Mouse (Mus musculus) heart, adult 11 months (tissue): ENCODE results near the gene Col24a1.
A peak's percentile ranks its signal among the peaks of the same experiment; 100 is the strongest.

ENCODE experiments used
- DNase-seq: peaks from one replicate; pipeline ENCODE4 v3.0.0; 2022

Col24a1 gene

DNA sequence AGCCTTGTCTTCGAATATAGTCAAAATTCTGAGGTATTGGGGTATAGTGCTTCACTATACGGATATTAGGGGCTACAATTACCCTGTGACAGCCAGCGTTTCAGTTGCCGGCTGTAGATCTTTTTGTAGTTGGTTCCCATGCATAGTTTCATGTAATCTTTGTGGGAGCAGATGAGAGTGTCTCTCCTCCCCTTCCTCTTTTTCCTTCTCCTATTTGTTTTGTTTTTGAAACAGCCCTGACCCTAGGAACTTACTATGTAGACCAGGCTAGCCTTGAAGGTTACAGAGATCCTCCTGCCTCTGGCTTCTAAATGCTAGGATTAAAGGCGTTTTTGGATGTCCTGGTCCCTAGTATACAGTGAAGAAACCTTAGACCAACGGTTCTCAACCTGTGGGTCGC lies 283.1 kb downstream of the Col24a1 start:
- DNase-seq = peak; percentile 18

DNA sequence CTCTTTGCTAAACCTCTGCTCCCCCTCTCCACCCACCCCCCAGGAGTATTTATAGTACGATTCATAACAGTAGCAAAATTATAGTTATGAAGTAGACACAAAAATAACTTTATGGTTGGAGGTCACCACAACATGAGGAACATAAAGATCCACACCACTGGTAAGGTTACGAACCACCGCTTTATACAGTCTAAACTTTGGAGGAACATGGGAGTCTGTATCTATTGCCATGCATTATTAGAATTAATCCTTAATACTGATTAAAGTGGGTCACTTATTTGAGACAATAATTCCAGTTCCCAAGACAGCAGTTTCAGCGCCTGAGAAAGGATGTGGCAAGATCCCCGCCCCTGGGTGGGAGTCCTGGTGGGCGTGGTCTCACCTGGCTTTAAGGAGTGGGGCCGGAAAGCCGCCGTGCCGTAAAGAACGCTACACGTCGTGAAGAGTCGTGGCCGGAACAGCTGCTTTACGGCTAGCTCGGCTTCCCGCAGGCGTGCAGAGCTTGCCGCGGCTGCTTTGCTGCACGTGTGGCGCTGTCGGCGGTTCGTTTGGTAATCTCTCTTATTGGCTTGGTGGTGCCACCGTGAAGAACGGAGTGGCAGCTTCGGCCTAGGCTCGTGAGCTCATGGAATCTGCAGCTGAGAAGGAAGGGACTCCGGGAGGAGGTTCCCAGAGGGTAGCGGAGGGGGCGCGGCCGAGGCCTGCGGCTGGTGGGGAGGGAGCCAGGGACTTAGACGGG lies 283.6 kb downstream of the Col24a1 start, which contains the start of gene Znhit6:
TSS of gene Znhit6 (plus strand) at position 463 of the 739 bp plus-strand sequence.
- peak; percentile 99 for DNase-seq

DNA sequence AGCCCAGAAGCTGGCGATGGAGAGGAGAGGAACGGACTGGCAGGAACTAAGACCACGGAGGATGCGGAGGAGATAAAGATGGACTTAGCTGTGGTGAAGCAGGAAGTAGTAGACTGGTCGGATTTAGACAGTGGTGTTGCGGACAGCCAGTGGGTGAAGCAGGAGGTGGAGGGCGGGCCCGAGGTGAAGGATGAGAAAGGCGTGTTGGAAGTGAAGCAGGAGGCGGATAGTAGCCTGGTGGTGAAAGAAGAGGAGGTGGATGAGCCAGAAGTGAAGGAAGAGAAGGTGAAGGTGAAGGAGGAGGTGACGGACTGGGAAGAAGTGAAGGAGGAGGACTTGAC lies 284.2 kb downstream of the Col24a1 start:
- no peak for DNase-seq

DNA sequence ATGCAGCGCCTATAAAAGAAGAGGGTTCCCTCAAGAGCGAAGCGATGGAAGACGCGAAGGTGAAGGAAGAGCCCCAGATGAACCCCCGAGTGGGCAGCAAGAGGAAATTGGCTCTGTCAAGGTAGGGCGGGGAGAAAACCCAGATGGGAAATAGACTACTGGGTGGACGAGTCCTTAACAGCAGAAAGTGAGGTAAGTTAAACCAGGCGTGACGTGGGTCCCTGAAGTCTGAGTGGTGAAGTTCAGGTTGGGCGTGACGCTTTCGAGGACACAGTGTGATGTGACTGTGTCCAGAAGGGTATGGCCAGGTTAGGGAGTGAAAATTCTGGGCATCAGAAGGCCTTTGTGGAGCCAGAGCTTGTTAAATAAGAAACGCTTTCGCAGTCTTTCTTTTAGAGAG lies 284.6 kb downstream of the Col24a1 start:
- peak; percentile 80 for DNase-seq

DNA sequence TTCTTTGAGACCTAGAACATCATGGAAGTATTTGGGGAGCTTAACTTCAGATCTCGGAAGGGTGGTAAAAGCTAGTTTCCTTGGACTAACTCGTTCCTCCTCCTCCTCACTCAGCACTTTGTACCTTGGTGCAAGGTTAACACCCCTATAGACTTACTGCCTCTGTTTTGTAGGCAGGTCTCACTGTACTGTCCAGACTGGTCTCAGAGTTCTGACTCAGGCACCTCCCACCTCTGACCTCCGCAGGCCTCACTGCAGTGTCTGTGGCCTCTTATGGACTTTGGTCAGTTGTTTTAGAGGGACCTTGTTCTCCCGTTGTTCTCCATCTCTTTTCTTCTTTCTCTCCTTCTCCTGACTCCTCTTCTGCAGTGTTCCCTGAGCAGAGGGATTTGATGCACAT lies 290.8 kb downstream of the Col24a1 start:
- DNase-seq = peak; percentile 56

DNA sequence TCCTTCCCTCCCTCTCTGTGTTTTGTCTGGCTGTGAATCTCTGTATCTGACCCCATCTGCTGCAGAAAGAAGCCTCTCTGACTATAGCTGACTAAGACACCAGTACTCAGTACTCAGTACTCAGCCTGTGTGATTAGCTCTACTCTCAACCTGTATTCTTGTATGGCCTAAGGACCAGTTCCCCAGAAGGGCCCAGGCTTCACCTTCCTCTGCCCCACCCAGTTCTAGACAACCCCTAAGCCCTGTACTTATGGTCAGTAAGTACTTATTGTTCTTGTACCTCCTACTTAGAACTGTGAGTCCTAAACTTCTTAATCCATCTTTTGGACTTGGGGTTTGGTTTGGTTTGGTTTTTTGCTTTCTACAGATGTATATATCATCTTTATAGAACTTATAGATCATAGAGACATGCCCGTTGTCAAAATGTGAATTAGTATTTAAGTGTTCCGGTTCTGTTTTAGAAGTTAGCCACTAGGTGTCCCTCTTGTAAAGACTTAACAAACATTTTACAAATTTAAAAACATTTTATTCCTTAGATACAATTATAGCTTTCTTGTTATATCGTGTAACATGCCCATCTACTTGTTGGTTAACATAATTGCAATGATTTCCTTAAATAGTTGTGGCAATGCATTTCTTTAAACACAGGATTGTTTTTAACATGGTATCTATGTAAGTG lies 291.4 kb downstream of the Col24a1 start:
- DNase-seq = peak; percentile 57

DNA sequence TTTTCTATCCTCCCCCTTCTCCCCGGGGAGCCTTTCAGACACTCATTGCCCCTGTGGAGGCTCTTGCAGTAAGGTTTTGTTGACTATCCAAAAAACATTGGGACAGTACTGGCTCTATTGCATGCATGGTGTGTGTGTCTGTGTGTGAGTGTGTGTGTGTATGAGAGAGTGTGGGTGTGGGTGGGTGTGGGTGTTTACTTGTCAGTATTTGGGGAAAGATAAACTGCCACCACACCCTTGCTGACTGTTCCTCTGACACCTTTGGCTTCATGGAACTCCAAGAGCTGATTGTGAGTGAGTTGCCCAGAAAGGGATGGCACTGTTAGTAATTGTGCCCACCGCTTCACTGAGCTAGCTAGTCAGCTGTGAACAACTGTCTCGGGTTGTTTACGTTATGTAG lies 298.3 kb downstream of the Col24a1 start:
- peak; percentile 65 for DNase-seq

DNA sequence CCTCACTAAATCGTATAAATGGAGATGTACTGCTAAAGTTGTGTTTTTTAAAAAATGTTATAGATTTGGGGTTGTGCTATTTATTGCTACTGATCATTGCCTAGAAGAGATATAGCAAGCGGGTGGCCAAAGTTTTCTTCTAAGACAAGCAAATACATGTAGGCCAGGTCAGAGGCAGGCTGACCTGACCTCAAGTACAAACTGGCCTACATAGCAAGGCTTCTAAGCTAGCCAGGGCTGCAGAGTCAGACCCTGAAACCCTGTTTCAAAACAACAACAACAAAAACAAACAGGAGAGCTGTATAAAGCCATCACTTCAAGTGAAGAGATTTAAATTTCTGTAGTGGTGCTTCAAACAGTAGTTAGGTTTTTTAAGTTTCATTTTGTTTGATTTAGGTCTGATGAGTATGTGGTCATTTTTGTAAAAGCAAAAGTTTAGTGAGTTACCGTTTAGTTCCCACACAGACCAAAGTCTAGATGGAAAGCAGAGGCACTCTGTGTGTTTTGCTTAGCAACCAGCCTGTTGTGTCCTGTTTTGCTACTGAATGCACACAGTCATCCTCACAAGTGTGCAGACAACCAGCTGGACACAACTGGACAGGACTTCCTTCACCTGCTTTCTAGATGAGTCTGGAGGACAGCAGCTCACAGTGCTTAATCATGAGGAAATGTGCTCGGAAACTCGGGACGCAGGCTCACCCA lies 299.7 kb downstream of the Col24a1 start:
- peak; percentile 16 for DNase-seq

DNA sequence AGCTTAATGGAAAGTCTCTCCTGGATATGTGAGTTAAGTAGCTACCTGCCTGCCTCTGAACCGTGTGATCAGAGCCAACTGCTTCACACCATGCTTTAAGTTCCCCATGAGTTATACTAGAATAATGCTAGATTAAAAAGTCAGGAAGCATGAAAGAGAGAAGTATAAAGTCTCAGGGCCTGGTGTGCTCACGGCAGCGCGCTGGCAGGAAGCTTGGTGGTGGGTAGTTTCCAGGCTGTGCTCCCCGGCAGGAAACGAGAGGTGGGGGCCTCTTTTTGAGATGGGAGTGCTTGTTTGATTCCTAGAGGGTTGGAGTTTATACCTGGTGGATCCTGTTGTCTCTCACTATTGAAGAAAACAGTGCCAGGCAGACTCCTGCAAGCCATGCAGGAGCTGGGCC lies 303.1 kb downstream of the Col24a1 start:
- no peak for DNase-seq

DNA sequence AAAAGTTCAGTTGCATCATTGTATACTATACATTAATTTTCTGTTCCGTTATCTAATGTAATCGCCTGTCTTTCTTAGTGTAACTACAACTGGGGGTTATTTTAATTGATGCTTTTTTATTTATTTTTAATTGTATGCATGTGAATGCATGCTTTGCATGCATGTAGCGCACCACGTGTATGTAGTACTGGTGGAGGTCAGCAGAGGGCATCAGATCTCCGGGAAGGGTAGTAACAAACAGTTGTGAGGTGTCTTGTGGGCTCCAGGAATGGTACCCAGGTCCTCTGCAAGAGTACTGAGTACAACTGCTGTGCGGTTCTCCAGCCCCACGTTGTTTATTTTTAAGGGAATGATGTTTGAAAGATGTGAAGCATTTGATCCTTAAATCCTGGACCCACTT lies 306.8 kb downstream of the Col24a1 start:
- no peak for DNase-seq

DNA sequence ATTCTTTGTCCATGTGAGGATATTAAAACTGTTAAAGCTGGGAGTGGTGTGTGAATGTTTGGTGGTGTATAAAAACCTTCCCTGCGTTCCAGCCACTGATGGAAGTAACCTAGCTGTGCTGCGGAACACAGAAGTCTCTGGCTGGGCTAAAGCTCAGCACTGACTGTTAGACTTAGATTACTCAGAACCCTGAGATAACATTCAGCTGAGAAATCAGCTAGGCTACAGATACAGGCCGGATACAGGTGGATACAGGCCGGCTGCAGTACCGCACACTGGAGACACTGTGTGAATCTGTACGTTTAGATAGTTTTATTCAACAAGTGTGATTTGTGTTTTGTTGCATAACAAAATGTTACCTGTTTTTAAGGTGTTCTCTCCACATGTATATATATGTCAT lies 308.5 kb downstream of the Col24a1 start:
- DNase-seq = no peak

DNA sequence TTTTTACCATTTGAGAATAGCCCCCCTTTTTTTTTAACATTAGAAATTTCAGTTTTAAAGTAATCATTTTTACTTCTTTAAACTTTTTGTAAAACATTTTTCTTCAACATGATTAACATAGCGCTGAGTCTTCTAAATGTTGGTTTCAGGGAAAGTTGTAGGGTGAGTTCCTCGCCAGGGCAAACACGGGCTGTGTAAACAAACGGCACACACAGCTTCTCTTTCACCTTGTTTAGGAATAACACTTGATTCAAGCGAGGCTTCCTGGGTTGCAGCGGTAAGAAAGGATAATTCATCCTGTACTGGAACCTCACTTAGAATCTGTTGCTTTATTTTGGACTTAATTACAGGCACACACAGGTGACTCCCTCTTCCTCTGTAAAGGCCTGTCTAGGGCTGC lies 309.1 kb downstream of the Col24a1 start:
- DNase-seq = no peak
